Mouse (Mus musculus) frontal cortex, postnatal 10 days (tissue): ENCODE results near the gene Zfp385a.
A peak's percentile ranks its signal among the peaks of the same experiment; 100 is the strongest.

Source experiments
- DNase-seq, 2 experiments: peaks; one replicate each; pipeline ENCODE4 v3.0.0; 2022; ENCODE audit warnings: low spot score in 2 of 2, mixed read lengths in 1 of 2

Gene Zfp385a

GRCm38 (mm10) chr15:103336996-103337667 lies 2.8 kb downstream of the Zfp385a start:
- DNase-seq = no peak

- no peak for DNase-seq
Observed at GRCm38 (mm10) chr15:103335488-103336235, 4.2 kb downstream of the Zfp385a start.

GRCm38 (mm10) chr15:103335040-103335439 lies 4.9 kb downstream of the Zfp385a start:
- no peak for DNase-seq

- no peak for DNase-seq
Observed at GRCm38 (mm10) chr15:103334194-103334593, 5.7 kb downstream of the Zfp385a start.

GRCm38 (mm10) chr15:103333738-103334137 lies 6.2 kb downstream of the Zfp385a start:
- DNase-seq = peak in 1 of 2 experiments; percentile 34

GRCm38 (mm10) chr15:103333081-103333615 lies 6.7 kb downstream of the Zfp385a start:
- DNase-seq = no peak

GRCm38 (mm10) chr15:103323455-103324247 lies 16.2 kb downstream of the Zfp385a start:
- peak; percentile 75 to 86 for DNase-seq

- DNase-seq = peak in 1 of 2 experiments; percentile 61
Observed at GRCm38 (mm10) chr15:103323070-103323454, 16.8 kb downstream of the Zfp385a start.

- no peak for DNase-seq
Observed at GRCm38 (mm10) chr15:103322396-103322795, 17.5 kb downstream of the Zfp385a start.

GRCm38 (mm10) chr15:103321076-103321475 lies 18.8 kb downstream of the Zfp385a start:
- DNase-seq = no peak

GRCm38 (mm10) chr15:103318201-103318816 lies 21.6 kb downstream of the Zfp385a start:
- no peak for DNase-seq

GRCm38 (mm10) chr15:103317731-103318130 lies 22.2 kb downstream of the Zfp385a start:
- DNase-seq = no peak

- DNase-seq = no peak
Observed at GRCm38 (mm10) chr15:103317120-103317519, 22.8 kb downstream of the Zfp385a start.

- no peak for DNase-seq
Observed at GRCm38 (mm10) chr15:103315979-103316776, 23.7 kb downstream of the Zfp385a start.

GRCm38 (mm10) chr15:103315011-103315502 lies 24.8 kb downstream of the Zfp385a start:
- DNase-seq = peak in 1 of 2 experiments; percentile 61

GRCm38 (mm10) chr15:103314181-103314580 lies 25.7 kb downstream of the Zfp385a start:
- no peak for DNase-seq

GRCm38 (mm10) chr15:103313495-103314095 lies 26.3 kb downstream of the Zfp385a start:
- no peak for DNase-seq

GRCm38 (mm10) chr15:103310365-103310910 lies 29.5 kb downstream of the Zfp385a start, which contains the start of gene Gpr84:
Gene Gpr84, minus strand, starts transcription at chr15:103310612.
- DNase-seq = no peak

GRCm38 (mm10) chr15:103308876-103309580 lies 30.9 kb downstream of the Zfp385a start:
- no peak for DNase-seq
